Mouse (Mus musculus) myocyte (in vitro differentiated cells): ENCODE measurements around the gene Apex1. TPM values are rescaled to one million over a fixed set of nuclear protein-coding genes. Genes with fewer than 3 reads are reported as not detected.
"Not testable (repeated sequence)": the region's sequence is repeated elsewhere in the genome, so short reads cannot be mapped to it uniquely, and the experiment has no call there.

Source experiments
- H3K27me3 ChIP-seq: one replicate; pipeline ENCODE4 v1.6.1; 2011; ENCODE audit not compliant: control insufficient read depth, insufficient read depth, insufficient read length
- H3K36me3 ChIP-seq: one replicate; pipeline ENCODE4 v1.6.1; 2011; ENCODE audit not compliant: control insufficient read depth, insufficient read depth
- H3K4me2 ChIP-seq: one replicate; pipeline ENCODE4 v1.6.1; 2011; ENCODE audit warnings: low read depth, control low read depth
- H3K4me3 ChIP-seq: one replicate; pipeline ENCODE4 v1.5.1; 2011; ENCODE audit warnings: mild to moderate bottlenecking, control low read depth, moderate library complexity
- H3K79me2 ChIP-seq: one replicate; pipeline ENCODE4 v1.6.1; 2011; ENCODE audit not compliant: control insufficient read depth, insufficient read depth
- H3ac ChIP-seq: one replicate; pipeline ENCODE4 v1.6.1; 2011; ENCODE audit not compliant: control insufficient read depth, insufficient read length
- CEBPB ChIP-seq: IDR thresholded peaks from 2 replicates; pipeline ENCODE4 v1.6.1; 2011; ENCODE audit warnings: mild to moderate bottlenecking, moderate library complexity; ENCODE audit not compliant: poor library complexity, insufficient read depth, severe bottlenecking
- E2F4 ChIP-seq: IDR thresholded peaks from one replicate; pipeline ENCODE4 v1.6.1; 2011; ENCODE audit warnings: mild to moderate bottlenecking, control low read depth, moderate library complexity; ENCODE audit not compliant: insufficient read depth
- MAX ChIP-seq: IDR thresholded peaks from one replicate; pipeline ENCODE4 v1.6.1; 2011; ENCODE audit warnings: low read depth, mild to moderate bottlenecking, control low read depth
- MYOD1 ChIP-seq, 3 experiments: IDR thresholded peaks; one replicate each; pipeline ENCODE4 v1.6.1; 2011; ENCODE audit warnings: control low read depth in 2 of 3, low read depth in 2 of 3, mild to moderate bottlenecking in 2 of 3, moderate library complexity in 1 of 3; ENCODE audit not compliant: insufficient read length in 2 of 3, control insufficient read depth in 1 of 3
- MYOG ChIP-seq, 3 experiments: IDR thresholded peaks; one replicate each; pipeline ENCODE4 v1.6.1; 2011; ENCODE audit warnings: control low read depth in 2 of 3, low read depth in 2 of 3, mild to moderate bottlenecking in 2 of 3; ENCODE audit not compliant: insufficient read length in 2 of 3, control insufficient read depth in 1 of 3, insufficient read depth in 1 of 3
- POLR2A ChIP-seq: IDR thresholded peaks from one replicate; pipeline ENCODE4 v1.6.1; 2011; ENCODE audit warnings: low read depth, mild to moderate bottlenecking, control low read depth, moderate library complexity; ENCODE audit not compliant: insufficient read length
- POLR2AphosphoS2 ChIP-seq: IDR thresholded peaks from one replicate; pipeline ENCODE4 v1.6.1; 2011; ENCODE audit warnings: low read depth, control low read depth; ENCODE audit not compliant: insufficient read length
- REST ChIP-seq: IDR thresholded peaks from one replicate; pipeline ENCODE4 v1.6.1; 2011; ENCODE audit warnings: mild to moderate bottlenecking, control low read depth, moderate library complexity; ENCODE audit not compliant: insufficient read depth, insufficient read length
- SRF ChIP-seq: IDR thresholded peaks from one replicate; pipeline ENCODE4 v1.6.1; 2011; ENCODE audit warnings: low read depth; ENCODE audit not compliant: control insufficient read depth, insufficient read length
- TCF12 ChIP-seq: IDR thresholded peaks from one replicate; pipeline ENCODE4 v1.6.1; 2011; ENCODE audit warnings: mild to moderate bottlenecking, control low read depth; ENCODE audit not compliant: poor library complexity, insufficient read depth, severe bottlenecking
- TCF3 ChIP-seq: IDR thresholded peaks from one replicate; pipeline ENCODE4 v1.6.1; 2011; ENCODE audit warnings: low read depth, control low read depth; ENCODE audit not compliant: insufficient read length
- USF1 ChIP-seq: IDR thresholded peaks from one replicate; pipeline ENCODE4 v1.6.1; 2011; ENCODE audit warnings: low read depth, mild to moderate bottlenecking, control low read depth, moderate library complexity
- polyA plus RNA-seq: library from polyadenylated mRNA; unstranded; fragments of >200 nt; fragmentation: generic; extraction: Trizol; gene quantifications from one replicate; pipeline ENCODE4 v1.2.1, GENCODE M21; 2012; ENCODE audit warnings: missing spikeins

Gene Apex1
- polyA plus RNA-seq, 1 experiment, result 113 TPM

DNA sequence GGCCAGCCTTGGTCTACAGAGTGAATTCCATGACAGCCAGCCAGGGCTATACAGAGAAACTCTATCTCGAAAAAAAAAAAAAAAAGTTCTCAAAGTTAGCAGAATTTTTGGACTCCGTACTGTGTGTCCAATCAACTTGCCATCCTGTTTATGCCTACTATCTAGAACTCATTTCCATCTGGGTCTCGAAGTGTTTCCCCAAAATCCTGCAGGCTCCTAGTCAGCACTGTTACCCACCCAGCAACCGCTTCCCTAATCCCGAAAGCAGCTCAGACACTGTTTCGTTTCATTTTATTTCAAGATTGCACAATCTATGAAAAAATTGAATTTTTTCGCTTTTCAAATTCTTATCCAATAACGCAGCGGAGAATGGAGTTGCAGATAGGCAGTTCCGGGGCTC lies 30.7 kb downstream of the Apex1 start:
- H3K4me3 ChIP-seq, result no peak overlapping the region
- no peaks in the 10 kb centered on the region for H3K36me3 ChIP-seq
- H3K27me3 ChIP-seq, result no peaks in the 10 kb centered on the region
- H3ac ChIP-seq, result no peak overlapping the region
- H3K79me2 ChIP-seq, result no peaks in the 10 kb centered on the region
- H3K4me2 ChIP-seq, result no peak overlapping the region
- TF ChIP-seq MYOG (IDR thresholded peaks at IDR 0.05; ENCODE audit: control insufficient read depth in 1 of 3, insufficient read depth in 1 of 3, insufficient read length in 2 of 3, low read depth in 2 of 3) (no peak), E2F4 (no peak), MAX (no peak), CEBPB (no peak), POLR2AphosphoS2 (no peak), TCF12 (no peak)

- not testable (repeated sequence) for H3ac ChIP-seq, H3K36me3 ChIP-seq, H3K27me3 ChIP-seq, H3K4me3 ChIP-seq, H3K79me2 ChIP-seq
- H3K4me2 ChIP-seq, result peak within 1 kb of the TSS; percentile 38
Measured at GRCm38 (mm10) chr14:50955942-50956508, 31.3 kb downstream of the Apex1 start, which contains the start of gene Pnp2. TSS of gene Pnp2 (plus strand) at chr14:50955992.

DNA sequence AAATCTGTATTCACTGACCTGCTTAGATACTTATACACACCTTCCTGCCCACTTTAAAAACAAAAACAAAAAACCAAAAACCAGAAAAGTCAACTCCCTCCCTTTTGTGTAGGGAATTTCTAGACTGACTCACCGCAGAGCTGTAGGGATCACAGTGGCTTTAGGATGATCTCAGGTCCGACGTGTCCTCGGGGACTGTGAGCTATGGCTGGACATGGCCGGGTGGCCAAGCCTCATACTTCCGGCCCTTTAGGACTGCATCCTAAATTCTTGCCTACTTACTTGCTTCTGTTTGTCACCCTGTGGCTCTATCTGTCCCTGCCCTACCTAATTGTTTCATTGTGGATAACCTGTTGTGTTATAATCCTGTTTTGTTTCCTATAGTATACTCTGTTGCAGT lies 32.0 kb downstream of the Apex1 start:
- not testable (repeated sequence) for H3ac ChIP-seq, H3K36me3 ChIP-seq, H3K79me2 ChIP-seq, H3K27me3 ChIP-seq, H3K4me3 ChIP-seq
- peak overlapping the region; percentile 38 for H3K4me2 ChIP-seq

DNA sequence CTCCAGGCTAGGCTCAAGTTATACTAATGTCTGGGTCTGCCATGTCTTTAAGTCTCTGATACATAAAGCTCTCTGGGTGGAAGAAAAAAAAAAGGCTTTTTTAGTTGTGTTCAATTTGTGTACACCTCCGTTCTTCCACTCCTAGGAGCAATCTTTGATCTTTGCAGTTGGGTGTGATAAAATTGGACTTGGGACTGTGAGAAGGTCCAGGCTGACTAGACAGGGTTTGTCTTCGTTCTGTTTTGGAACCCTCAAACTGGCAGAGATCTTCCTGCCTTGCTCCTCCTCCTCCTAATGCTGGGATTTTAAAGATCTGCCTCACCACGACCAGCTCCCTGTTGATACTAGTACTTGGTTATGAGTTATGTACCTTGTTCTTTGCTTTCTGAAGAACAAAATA lies 32.4 kb downstream of the Apex1 start:
- H3ac ChIP-seq, H3K79me2 ChIP-seq, H3K4me3 ChIP-seq, H3K36me3 ChIP-seq, H3K27me3 ChIP-seq: not testable (repeated sequence)
- H3K4me2 ChIP-seq, result peak overlapping the region; percentile 38

GRCm38 (mm10) chr14:50958289-50958995 lies 33.7 kb downstream of the Apex1 start:
- H3K4me3 ChIP-seq, H3K79me2 ChIP-seq, H3K36me3 ChIP-seq, H3K27me3 ChIP-seq, H3ac ChIP-seq, H3K4me2 ChIP-seq: not testable (repeated sequence)

DNA sequence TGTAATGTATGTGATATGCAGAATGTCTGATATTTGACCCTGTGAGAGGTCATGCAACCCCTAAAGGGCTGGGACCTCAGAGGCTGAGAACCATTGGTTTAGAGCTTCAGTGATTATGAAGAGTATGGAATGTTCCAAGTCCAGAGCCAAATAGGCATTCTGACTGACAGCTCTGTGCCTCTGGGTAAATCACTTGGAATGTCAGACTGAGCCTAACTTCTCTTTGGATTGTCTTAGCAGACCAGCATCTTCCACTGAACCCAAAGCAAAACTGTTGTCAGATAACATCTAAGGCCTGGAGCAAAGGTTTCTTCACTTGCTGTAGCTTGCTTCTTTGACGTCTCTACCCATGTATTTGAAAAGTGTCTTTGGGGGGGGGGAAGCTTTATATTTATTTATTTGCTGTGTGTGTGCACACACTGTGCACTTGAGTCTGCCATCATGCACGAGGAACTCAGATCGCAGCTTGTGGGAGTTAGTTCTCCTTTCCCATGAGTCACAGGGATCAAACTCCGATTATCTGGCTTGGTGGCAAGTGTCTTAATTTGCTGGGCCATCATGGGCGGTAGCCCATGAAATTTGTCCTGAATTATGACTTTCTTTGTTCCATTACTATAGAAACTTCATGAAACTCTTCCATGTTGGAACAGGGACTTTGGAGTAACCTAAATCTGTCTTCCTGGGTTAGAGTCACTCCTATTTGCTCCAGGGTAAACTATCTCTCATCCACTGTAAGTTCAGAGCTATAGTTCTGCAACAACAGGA lies 43.6 kb downstream of the Apex1 start:
- no peak overlapping the region for H3ac ChIP-seq
- H3K4me3 ChIP-seq, result no peak overlapping the region
- no peaks in the 10 kb centered on the region for H3K27me3 ChIP-seq
- no peaks in the 10 kb centered on the region for H3K36me3 ChIP-seq
- H3K79me2 ChIP-seq, result no peaks in the 10 kb centered on the region
- H3K4me2 ChIP-seq, result no peak overlapping the region
- no peak for TF ChIP-seq TCF3
- TF ChIP-seq POLR2AphosphoS2, result no peak
- no peak for TF ChIP-seq USF1
- TF ChIP-seq E2F4, result no peak
- TF ChIP-seq MAX, result no peak
- no peak for TF ChIP-seq SRF
- TF ChIP-seq TCF12, result no peak
- TF ChIP-seq REST, result no peak
- TF ChIP-seq MYOD1 (IDR thresholded peaks at IDR 0.05; ENCODE audit: control insufficient read depth in 1 of 3, insufficient read length in 2 of 3, low read depth in 2 of 3), result no peak
- TF ChIP-seq CEBPB, result no peak
- TF ChIP-seq MYOG (IDR thresholded peaks at IDR 0.05; ENCODE audit: control insufficient read depth in 1 of 3, insufficient read depth in 1 of 3, insufficient read length in 2 of 3, low read depth in 2 of 3), result no peak
- TF ChIP-seq POLR2A, result no peak
